Mouse (Mus musculus): ENCODE measurements around the gene Dpp7. TPM values are rescaled to one million over a fixed set of nuclear protein-coding genes. Genes with fewer than 3 reads are reported as not detected.

Gene Dpp7
- polyA plus RNA-seq, 1 experiment from 2014 or later, result 21.5 TPM

DNA sequence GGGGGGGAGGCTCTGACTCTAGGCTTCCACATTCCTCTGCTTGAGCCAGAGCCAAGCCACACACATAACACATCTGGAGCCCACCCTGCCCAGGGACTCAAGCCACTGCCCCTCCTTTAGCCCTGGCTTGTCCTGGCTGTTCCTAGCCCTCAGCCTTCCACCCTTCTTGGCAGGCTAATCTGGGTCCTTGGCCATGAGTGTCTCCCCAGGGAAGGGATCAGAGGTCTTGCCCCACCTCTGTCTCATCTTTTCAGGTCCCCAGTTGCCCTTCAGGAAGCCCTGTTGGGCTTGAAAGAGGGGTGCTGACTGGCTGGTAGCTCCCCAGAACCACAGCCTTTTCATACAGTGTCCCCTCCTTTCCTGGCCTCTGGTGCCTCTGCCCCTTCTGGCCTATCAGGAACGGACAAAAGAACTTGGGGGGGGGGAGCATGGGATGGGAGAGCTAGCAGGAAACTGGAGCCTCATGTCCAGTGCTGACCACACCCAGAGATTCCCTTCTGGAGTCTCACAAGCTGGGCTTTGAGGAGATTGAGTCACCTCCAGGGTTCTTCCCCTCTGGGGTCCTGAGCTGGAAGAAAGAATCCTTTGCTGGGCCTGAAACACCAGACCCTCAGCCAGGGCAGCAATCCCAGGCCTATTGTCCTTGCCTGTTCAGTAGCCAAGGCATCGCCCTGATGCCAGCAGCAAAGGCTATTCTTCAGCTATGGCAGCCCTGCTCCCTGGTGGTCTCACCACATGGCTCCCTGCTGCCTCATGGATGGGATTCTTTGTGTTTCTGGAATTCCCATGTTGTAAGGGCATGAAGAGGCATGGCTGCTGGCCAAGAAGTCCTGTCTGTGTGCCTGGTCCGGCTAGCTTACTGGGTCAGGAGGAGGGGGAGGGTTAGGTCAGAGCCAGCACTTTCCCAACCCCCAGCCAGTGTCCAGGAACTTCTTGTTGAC lies 38.4 kb upstream of the Dpp7 start:
- H3K4me2 ChIP-seq, result no peak overlapping the region
- 30% methylated on average over 3 of the region's 3 CpGs for WGBS
- no peaks in the 10 kb centered on the region for H3K9me3 ChIP-seq
- no peaks in the 10 kb centered on the region for H3K36me3 ChIP-seq
- H3K4me3 ChIP-seq (replicated peaks), result no peak overlapping the region
- H3K27ac ChIP-seq, result peak overlapping the region; percentile 65
- H3K27me3 ChIP-seq (replicated peaks), result peaks cover 39% of the 10 kb centered on the region
- H3K4me1 ChIP-seq, result peaks cover 15% of the 10 kb centered on the region
- ATAC-seq (ENCODE audit: insufficient read depth, low FRiP score, low read depth), result no peak; the same call in 1 of the 2 replicates
- no peak overlapping the region for H3K9ac ChIP-seq

DNA sequence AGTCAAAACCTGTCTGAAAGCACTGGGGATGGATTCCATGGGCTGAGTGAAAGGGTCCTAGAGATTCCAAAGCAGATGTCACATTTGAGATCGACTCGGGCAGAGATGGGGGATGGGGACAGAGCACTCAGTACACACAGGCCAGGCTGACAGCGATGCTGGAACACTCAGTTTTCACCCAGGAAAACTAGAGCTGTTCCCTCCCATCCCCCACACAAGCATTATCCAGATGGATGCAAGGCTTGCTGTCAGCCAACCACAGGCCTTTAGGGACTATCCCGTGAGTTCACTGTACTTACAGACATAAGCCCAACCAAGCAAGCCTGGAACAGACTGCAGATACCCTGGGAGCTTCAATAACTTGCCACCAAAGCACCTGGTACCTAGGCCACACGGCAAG lies 35.1 kb upstream of the Dpp7 start:
- Histone ChIP-seq H3K27ac (no peak overlapping the region), H3K9me3 (no peaks in the 10 kb centered on the region), H3K9ac (no peak overlapping the region), H3K36me3 (no peaks in the 10 kb centered on the region), H3K4me3 (replicated peaks) (no peak overlapping the region), H3K4me1 (peaks cover 15% of the 10 kb centered on the region), H3K4me2 (no peak overlapping the region), H3K27me3 (replicated peaks) (peaks cover 11% of the 10 kb centered on the region; the same call in 1 of the 2 replicates)
- WGBS, result 54% methylated on average over 5 of the region's 5 CpGs
- no peak for ATAC-seq (ENCODE audit: insufficient read depth, low FRiP score, low read depth)

GRCm38 (mm10) chr2:25384492-25384891 lies 28.3 kb upstream of the Dpp7 start:
- Histone ChIP-seq H3K9ac (no peak overlapping the region), H3K27ac (no peak overlapping the region), H3K4me1 (no peaks in the 10 kb centered on the region), H3K9me3 (no peaks in the 10 kb centered on the region), H3K36me3 (no peaks in the 10 kb centered on the region), H3K4me2 (no peak overlapping the region), H3K27me3 (replicated peaks) (no peaks in the 10 kb centered on the region), H3K4me3 (replicated peaks) (no peak overlapping the region)
- no peak for ATAC-seq (ENCODE audit: insufficient read depth, low FRiP score, low read depth)
- WGBS, result 58% methylated on average over 5 of the region's 5 CpGs

GRCm38 (mm10) chr2:25376589-25376988 lies 20.4 kb upstream of the Dpp7 start:
- H3K4me3 ChIP-seq (replicated peaks), result no peak overlapping the region
- no peak overlapping the region for H3K27ac ChIP-seq
- peaks cover 7% of the 10 kb centered on the region; the same call in 1 of the 2 replicates for H3K36me3 ChIP-seq
- H3K9ac ChIP-seq, result no peak overlapping the region
- peaks cover 25% of the 10 kb centered on the region for H3K4me1 ChIP-seq
- ATAC-seq (ENCODE audit: insufficient read depth, low FRiP score, low read depth), result no peak
- H3K27me3 ChIP-seq (replicated peaks), result no peaks in the 10 kb centered on the region
- H3K4me2 ChIP-seq, result no peak overlapping the region
- 56% methylated on average over 4 of the region's 4 CpGs for WGBS
- H3K9me3 ChIP-seq, result no peaks in the 10 kb centered on the region

DNA sequence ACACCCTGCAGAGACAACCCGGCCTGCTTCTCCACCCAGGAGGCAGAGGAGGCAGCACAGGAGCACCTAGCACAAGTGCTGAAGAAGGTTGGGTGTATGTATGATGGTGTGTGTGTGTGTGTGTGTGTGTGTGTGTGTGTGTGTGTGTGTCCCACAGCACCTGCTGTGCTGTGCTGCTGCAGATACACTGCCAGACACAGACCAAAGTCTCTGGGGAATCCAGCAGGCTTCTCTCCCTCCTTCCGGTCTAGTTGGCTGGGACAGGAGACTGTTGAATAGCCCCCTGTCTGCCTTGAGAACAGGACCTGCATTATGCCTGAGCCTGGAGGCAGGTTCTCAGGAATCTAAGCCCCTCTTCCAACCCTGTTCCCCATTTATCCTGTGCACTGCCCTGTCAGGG lies 17.3 kb upstream of the Dpp7 start:
- H3K27ac ChIP-seq, result no peak overlapping the region
- 42% methylated on average over 2 of the region's 2 CpGs for WGBS
- H3K27me3 ChIP-seq (replicated peaks), result no peaks in the 10 kb centered on the region
- peaks cover 7% of the 10 kb centered on the region; the same call in 1 of the 2 replicates for H3K36me3 ChIP-seq
- H3K4me2 ChIP-seq, result peak overlapping the region; percentile 92
- no peaks in the 10 kb centered on the region for H3K9me3 ChIP-seq
- no peak overlapping the region for H3K9ac ChIP-seq
- peaks cover 26% of the 10 kb centered on the region for H3K4me1 ChIP-seq
- ATAC-seq (ENCODE audit: insufficient read depth, low FRiP score, low read depth), result no peak
- H3K4me3 ChIP-seq (replicated peaks), result peak overlapping the region; percentile 60

GRCm38 (mm10) chr2:25372644-25373391 lies 16.7 kb upstream of the Dpp7 start:
- Histone ChIP-seq H3K27ac (peak overlapping the region; percentile 49; the same call in 1 of the 2 replicates), H3K4me1 (peaks cover 26% of the 10 kb centered on the region), H3K9ac (peak overlapping the region; percentile 62), H3K4me3 (replicated peaks) (peak overlapping the region; percentile 60), H3K4me2 (peak overlapping the region; percentile 92), H3K27me3 (replicated peaks) (no peaks in the 10 kb centered on the region), H3K36me3 (peaks cover 5% of the 10 kb centered on the region; the same call in 1 of the 2 replicates), H3K9me3 (no peaks in the 10 kb centered on the region)
- 2% methylated on average over 42 of the region's 42 CpGs for WGBS
- ATAC-seq (ENCODE audit: insufficient read depth, low FRiP score, low read depth), result no peak

- Histone ChIP-seq H3K4me3 (replicated peaks) (peak within 1 kb of the TSS; percentile 60), H3K9ac (peak within 1 kb of the TSS; percentile 62), H3K4me1 (peaks cover 26% of the 10 kb centered on the region), H3K27ac (peak within 1 kb of the TSS; percentile 82), H3K9me3 (no peaks in the 10 kb centered on the region), H3K4me2 (peak within 1 kb of the TSS; percentile 92), H3K27me3 (replicated peaks) (no peaks in the 10 kb centered on the region), H3K36me3 (no peaks in the 10 kb centered on the region; the same call in 1 of the 2 replicates)
- 1% methylated on average over 65 of the region's 65 CpGs for WGBS
- peak; percentile 91 for ATAC-seq (ENCODE audit: insufficient read depth, low FRiP score, low read depth)
Measured at GRCm38 (mm10) chr2:25371764-25372643, 15.8 kb upstream of the Dpp7 start, which contains the start of gene Sapcd2. Gene Sapcd2, plus strand, starts transcription at chr2:25372321.

GRCm38 (mm10) chr2:25369996-25370395 lies 13.8 kb upstream of the Dpp7 start:
- Histone ChIP-seq H3K4me2 (no peak overlapping the region), H3K4me1 (peaks cover 30% of the 10 kb centered on the region), H3K27me3 (replicated peaks) (no peaks in the 10 kb centered on the region), H3K4me3 (replicated peaks) (no peak overlapping the region), H3K27ac (no peak overlapping the region), H3K9me3 (no peaks in the 10 kb centered on the region), H3K9ac (no peak overlapping the region), H3K36me3 (no peaks in the 10 kb centered on the region)
- ATAC-seq (ENCODE audit: insufficient read depth, low FRiP score, low read depth), result no peak
- WGBS, result 90% methylated on average over 3 of the region's 3 CpGs

DNA sequence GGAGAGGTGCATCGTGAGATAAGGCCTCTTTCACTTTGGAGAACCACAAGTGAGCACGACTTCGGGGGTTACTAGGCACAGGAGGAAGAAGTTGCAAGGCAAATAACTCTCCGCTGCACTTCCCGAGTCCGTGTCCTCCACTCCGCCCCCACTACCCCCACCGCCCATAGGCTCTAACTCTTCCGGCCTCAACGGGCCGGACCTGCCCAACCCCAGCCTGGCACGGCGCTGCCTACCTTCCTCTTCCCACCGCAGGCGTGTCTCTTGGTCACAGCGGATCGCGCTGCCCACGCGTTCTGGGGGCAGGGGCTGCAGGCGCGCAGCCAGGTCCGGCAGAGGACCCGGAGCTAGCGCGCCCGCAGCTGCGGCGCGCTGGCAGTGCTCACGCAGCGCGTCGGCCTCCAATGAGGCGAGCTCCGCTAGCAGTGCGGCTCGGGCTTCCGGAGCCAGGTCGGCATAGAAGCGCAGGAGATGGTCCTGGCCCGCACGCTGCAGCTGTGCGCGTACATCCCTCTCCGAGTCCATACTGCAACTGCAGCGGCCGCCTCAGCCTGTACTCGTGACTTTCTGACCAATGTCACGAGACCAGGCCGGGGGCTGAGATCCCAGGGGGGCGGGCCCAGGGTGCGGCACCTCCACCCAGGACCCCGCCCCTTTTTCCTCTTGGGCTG lies 9.1 kb upstream of the Dpp7 start, which contains the start of gene Uap1l1:
Gene Uap1l1, minus strand, starts transcription at position 592 of the 671 bp plus-strand sequence.
- no peaks in the 10 kb centered on the region for H3K36me3 ChIP-seq
- H3K9ac ChIP-seq, result peak within 1 kb of the TSS; percentile 84
- under 1% methylated on average over 53 of the region's 54 CpGs for WGBS
- H3K27ac ChIP-seq, result peak within 1 kb of the TSS; percentile 76
- peak; percentile 78 for ATAC-seq (ENCODE audit: insufficient read depth, low FRiP score, low read depth)
- H3K27me3 ChIP-seq (replicated peaks), result 0 out of 2 replicates have a peak, but pooled peaks cover 7% of the 10 kb centered on the region
- H3K4me3 ChIP-seq (replicated peaks), result peak within 1 kb of the TSS; percentile 66
- H3K4me1 ChIP-seq, result peaks cover 20% of the 10 kb centered on the region
- H3K4me2 ChIP-seq, result peak within 1 kb of the TSS; percentile 97
- H3K9me3 ChIP-seq, result no peaks in the 10 kb centered on the region

- no peak for ATAC-seq (ENCODE audit: insufficient read depth, low FRiP score, low read depth)
- Histone ChIP-seq H3K9me3 (no peaks in the 10 kb centered on the region), H3K36me3 (no peaks in the 10 kb centered on the region), H3K27ac (0 out of 2 replicates have a peak overlapping the region, but pooled peaks have one; percentile 76), H3K4me1 (peaks cover 20% of the 10 kb centered on the region), H3K9ac (peak overlapping the region; percentile 84), H3K4me3 (replicated peaks) (peak overlapping the region; percentile 66), H3K27me3 (replicated peaks) (0 out of 2 replicates have a peak, but pooled peaks cover 7% of the 10 kb centered on the region), H3K4me2 (peak overlapping the region; percentile 97)
- 37% methylated on average over 9 of the region's 9 CpGs for WGBS
Measured at GRCm38 (mm10) chr2:25364761-25365090, 8.6 kb upstream of the Dpp7 start.
